Mouse (Mus musculus) bone marrow macrophage, adult 2 months (primary cell): ENCODE results near the gene Pla2g16. TPM values are rescaled to one million over a fixed set of nuclear protein-coding genes. Genes with fewer than 3 reads are reported as not detected.

Experiments used
- H3K27ac ChIP-seq: 2 replicates; pipeline ENCODE4 v1.5.1; 2012; ENCODE audit warnings: low read depth, low read length; ENCODE audit not compliant: insufficient read depth
- H3K4me1 ChIP-seq: 2 replicates; pipeline ENCODE4 v1.6.1; 2012; ENCODE audit warnings: low read length; ENCODE audit not compliant: control insufficient read depth, insufficient read depth
- H3K4me3 ChIP-seq: 2 replicates; pipeline ENCODE4 v1.5.1; 2012; ENCODE audit warnings: mild to moderate bottlenecking, low read length, moderate library complexity; ENCODE audit not compliant: insufficient read depth
- CTCF ChIP-seq: IDR thresholded peaks from 2 replicates; pipeline ENCODE4 v1.5.1; 2012; ENCODE audit warnings: low read depth, mild to moderate bottlenecking, low read length, moderate library complexity
- POLR2A ChIP-seq: IDR thresholded peaks from 2 replicates; pipeline ENCODE4 v1.6.1; 2012; ENCODE audit warnings: mild to moderate bottlenecking, low read depth, low read length, borderline replicate concordance
- polyA plus RNA-seq: library from polyadenylated mRNA; stranded (reverse); fragments of >200 nt; gene quantifications from 2 replicates; pipeline ENCODE4 v1.2.4, GENCODE M21; 2012; ENCODE audit not compliant: missing spikeins, insufficient read depth, insufficient read length

Gene Pla2g16
- polyA plus RNA-seq, 1 experiment = 5.4 TPM

DNA sequence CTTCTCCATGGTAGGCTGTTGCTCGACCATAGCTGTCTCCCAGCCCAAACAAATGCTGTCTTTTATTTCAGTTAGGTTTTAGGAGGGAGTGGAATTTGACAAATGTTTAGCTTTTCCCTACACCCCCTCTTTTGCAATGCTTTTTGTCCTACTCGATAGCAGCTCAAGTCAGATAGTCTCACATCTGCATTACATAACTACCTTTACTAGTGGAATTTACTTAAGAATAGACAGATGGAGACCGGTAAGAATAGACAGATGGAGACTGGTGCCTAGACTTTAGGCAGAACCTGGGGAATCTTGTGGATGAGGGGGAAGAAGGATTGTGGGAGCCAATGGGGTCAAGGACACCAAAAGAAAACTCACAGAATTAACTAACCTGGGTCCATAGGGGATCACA lies 26.3 kb downstream of the Pla2g16 start:
- H3K27ac ChIP-seq = no peak overlapping the region
- peaks cover 15% of the 10 kb centered on the region for H3K4me1 ChIP-seq
- no peak overlapping the region for H3K4me3 ChIP-seq
- no peak for TF ChIP-seq POLR2A
- no peak for TF ChIP-seq CTCF

DNA sequence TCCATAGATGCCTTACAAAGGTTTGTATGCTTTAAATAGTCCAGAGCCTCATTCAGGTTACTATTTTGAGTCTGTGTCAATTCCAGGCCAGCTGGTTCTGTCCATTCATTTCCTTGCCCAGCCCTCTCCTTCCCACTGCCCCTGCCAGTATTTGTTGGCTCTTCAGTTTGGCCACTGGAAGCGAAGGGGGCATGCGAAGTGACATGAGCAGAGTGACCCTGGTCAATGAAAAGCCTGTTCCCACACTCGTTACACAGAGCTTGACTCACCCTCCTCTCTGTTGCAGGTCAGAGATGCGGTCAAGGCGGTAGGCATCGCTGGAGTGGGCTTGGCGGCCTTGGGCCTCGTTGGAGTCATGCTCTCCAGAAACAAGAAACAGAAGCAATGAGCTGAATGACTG lies 28.0 kb downstream of the Pla2g16 start:
- TF ChIP-seq POLR2A (no peak), CTCF (no peak)
- Histone ChIP-seq H3K4me3 (no peak overlapping the region), H3K27ac (no peak overlapping the region), H3K4me1 (peaks cover 15% of the 10 kb centered on the region)

DNA sequence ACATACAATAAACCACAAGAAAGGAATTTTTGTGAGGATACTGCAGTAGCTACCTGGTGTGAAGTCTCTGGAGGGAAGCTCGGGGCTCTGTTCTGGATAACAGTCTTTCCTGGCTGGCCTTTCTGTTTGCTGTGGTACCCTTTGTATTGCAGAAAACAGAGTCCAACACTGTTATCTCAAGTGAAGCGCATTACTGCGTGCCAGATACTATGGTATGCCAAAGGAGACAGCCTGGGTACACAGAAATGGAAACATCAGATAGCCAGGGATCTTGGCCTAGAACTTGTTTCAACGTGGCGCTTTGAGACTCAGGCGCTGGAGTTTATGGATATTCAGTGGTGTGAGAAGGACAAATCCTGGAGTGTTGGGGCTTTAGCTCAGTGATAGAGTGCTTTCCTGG lies 28.5 kb downstream of the Pla2g16 start:
- TF ChIP-seq POLR2A (no peak), CTCF (no peak)
- H3K27ac ChIP-seq = no peak overlapping the region
- peaks cover 10% of the 10 kb centered on the region for H3K4me1 ChIP-seq
- H3K4me3 ChIP-seq = no peak overlapping the region

DNA sequence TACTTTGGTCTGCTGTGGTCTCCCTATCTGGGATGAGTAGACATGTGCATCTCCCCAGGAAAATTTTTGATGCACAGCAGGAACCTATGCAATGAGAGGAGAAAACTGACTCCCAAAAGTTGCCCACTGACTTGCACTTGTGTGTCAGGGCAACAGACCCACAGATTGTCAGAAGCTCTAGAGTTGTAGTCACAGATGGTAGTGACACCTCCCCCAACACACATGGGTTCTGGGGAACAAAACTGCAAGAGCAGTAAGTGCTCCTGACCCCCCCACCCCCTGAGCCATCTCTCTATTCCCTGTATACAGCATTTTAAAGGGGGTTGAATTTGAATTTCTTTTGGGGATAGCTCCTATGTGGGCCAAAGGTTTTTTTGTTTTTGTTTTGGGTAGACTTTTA lies 33.5 kb downstream of the Pla2g16 start:
- Histone ChIP-seq H3K4me1 (no peaks in the 10 kb centered on the region), H3K4me3 (no peak overlapping the region), H3K27ac (no peak overlapping the region)
- TF ChIP-seq CTCF (no peak), POLR2A (no peak)

DNA sequence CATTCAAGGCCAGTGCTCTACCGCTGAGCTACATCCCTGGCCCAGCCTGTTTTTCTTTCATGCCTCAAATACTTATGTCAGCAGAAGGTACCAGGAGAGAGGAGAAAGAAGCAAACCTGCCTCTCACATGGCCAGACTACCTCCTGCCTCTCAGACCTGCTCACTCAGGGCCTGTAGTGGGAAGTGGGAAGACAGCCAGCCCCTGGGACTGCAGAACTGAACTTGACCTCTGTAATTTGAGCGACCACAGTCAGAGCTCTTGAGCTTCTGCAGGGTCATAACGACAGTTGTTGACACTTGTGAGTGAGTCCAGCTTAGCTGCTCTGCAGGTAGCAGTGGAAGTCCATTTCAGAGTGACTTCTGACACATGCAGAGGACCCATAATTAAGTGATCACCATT lies 34.8 kb downstream of the Pla2g16 start:
- Histone ChIP-seq H3K4me3 (no peak overlapping the region), H3K4me1 (no peaks in the 10 kb centered on the region), H3K27ac (no peak overlapping the region)
- TF ChIP-seq POLR2A (no peak), CTCF (no peak)

DNA sequence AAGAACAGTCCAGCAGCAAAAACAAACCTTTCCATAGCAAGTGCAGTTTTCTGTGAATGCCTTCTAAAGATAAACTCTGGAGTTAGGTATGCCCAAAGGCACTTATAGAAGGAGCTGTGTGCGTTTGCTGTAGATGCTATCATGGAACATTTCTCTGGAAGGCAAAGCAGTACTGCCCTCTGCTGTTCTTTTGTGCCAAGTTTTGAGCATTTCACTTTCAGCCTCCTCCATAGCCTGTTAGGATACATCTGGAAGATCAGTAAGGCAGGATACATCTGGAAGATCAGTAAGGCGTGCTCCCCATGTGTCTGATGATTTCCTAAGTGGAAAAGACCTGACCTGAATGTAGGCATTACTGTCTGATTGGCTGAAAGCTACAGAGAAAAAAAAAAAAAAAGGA lies 38.3 kb downstream of the Pla2g16 start:
- Histone ChIP-seq H3K4me3 (no peak overlapping the region), H3K27ac (no peak overlapping the region), H3K4me1 (no peaks in the 10 kb centered on the region)
- TF ChIP-seq POLR2A = no peak
- no peak for TF ChIP-seq CTCF

DNA sequence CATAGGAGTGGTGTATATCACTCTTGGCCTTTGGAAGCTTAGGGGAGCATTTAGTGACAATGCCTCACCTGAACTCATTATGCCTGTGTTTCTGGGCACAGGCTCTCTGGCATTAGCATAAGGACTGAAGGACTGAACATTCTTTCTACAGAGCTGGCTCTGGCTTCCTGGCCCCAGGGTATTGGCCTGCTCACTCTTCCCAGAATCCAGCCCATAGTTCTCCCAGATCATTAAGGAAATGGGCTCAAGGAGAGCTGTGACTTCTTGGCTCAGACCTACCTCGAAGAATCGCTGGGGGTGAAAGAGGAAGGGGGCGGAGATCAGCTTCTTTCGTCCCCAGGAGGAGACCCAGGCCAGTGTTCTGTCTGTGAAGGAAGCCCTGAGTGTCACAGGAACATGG lies 41.2 kb downstream of the Pla2g16 start:
- TF ChIP-seq POLR2A (no peak), CTCF (no peak)
- no peak overlapping the region for H3K4me3 ChIP-seq
- no peaks in the 10 kb centered on the region for H3K4me1 ChIP-seq
- H3K27ac ChIP-seq = no peak overlapping the region

DNA sequence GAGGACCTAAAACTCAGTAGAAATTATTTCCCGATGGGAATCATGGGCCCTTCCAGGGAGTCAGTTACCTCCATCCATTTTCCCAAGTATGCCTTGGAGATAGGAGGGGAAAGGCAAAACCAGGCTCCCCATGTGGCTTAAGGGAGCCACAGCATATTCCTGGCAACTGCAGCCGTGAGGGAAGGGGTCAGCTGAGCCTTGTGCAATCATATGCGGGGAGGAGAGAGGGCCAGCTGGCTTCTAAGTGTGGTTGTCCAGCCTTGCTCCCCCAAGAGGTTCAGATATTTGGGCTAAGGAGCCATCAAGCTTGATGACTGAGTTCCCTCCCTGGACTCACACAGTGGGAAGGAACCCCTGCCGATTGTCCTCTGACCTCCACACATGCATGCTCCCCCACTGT lies 44.3 kb downstream of the Pla2g16 start:
- Histone ChIP-seq H3K4me1 (no peaks in the 10 kb centered on the region), H3K27ac (no peak overlapping the region), H3K4me3 (no peak overlapping the region)
- TF ChIP-seq POLR2A (no peak), CTCF (no peak)

DNA sequence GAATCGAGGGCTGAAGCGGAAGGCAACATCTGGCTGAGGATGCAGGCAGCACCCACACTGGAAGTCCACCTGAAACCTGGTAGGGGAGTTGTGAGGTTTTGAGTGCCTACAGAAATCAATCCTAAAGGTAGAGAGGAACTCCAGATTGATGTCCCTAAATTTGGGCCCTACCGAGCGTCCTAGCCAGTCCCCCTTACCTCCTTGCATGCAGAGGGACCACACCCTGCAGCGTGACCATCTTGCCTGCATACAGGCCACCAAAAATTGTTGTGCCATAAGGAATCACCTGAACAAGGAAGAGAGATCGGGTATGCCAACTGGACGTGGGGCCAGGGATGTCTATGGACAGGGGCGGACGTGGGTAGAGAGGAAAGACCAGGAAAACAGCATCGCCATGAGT lies 46.8 kb downstream of the Pla2g16 start:
- H3K4me1 ChIP-seq = 0 out of 2 replicates have a peak, but pooled peaks cover 2% of the 10 kb centered on the region
- TF ChIP-seq CTCF = no peak
- no peak for TF ChIP-seq POLR2A
- no peak overlapping the region for H3K27ac ChIP-seq
- H3K4me3 ChIP-seq = no peak overlapping the region

DNA sequence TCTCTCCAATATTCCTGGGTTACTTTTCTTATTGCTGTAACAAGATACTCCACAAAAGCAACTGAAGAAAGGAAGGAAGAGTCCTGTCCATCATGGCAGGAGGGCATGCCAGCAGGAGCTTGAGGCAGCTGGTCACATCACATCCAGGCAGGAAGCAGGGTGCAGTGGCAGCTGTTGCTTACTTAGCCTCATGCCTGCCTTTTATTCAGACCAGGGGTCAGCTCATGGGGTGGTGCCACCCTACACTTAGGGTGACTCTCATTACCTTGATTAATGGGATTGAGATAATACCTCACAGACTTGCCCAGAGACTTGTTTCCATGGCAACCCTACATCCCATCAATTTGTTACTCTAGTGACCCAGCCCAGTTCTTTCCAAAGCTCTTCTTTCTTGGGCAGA lies 47.8 kb downstream of the Pla2g16 start:
- Histone ChIP-seq H3K27ac (no peak overlapping the region), H3K4me3 (no peak overlapping the region), H3K4me1 (0 out of 2 replicates have a peak, but pooled peaks cover 2% of the 10 kb centered on the region)
- TF ChIP-seq CTCF = no peak
- TF ChIP-seq POLR2A = no peak
